Mouse (Mus musculus): Measurements from ENCODE around the gene Dnajc5g.

Gene Dnajc5g

GRCm38 (mm10) chr5:31108000-31108490, 2.0 kb downstream of the Dnajc5g start, which contains the start of gene Slc30a3:
TSS of gene Slc30a3 (minus strand) at chr5:31108237.
- DNase-seq (ENCODE audit: low spot score) = no peak

- no peak for DNase-seq (ENCODE audit: low spot score)
Observed at GRCm38 (mm10) chr5:31110781-31111180, 4.7 kb downstream of the Dnajc5g start.

GRCm38 (mm10) chr5:31116354-31116753, 10.3 kb downstream of the Dnajc5g start, which contains the start of gene Trim54:
TSS of gene Trim54 (plus strand) at chr5:31116712.
- DNase-seq (ENCODE audit: low spot score) = no peak

- DNase-seq (ENCODE audit: low spot score) = no peak
Observed at GRCm38 (mm10) chr5:31116912-31117311, 10.8 kb downstream of the Dnajc5g start.

GRCm38 (mm10) chr5:31121111-31121510, 15.0 kb downstream of the Dnajc5g start:
- DNase-seq (ENCODE audit: low spot score) = no peak

- no peak for DNase-seq (ENCODE audit: low spot score)
Observed at GRCm38 (mm10) chr5:31123481-31123880, 17.4 kb downstream of the Dnajc5g start.

- DNase-seq (ENCODE audit: low spot score) = no peak
Observed at GRCm38 (mm10) chr5:31126050-31126449, 20.0 kb downstream of the Dnajc5g start.

GRCm38 (mm10) chr5:31136730-31137424, 30.8 kb downstream of the Dnajc5g start:
- no peak for DNase-seq (ENCODE audit: low spot score)

- no peak for DNase-seq (ENCODE audit: low spot score)
Observed at GRCm38 (mm10) chr5:31137658-31138057, 31.6 kb downstream of the Dnajc5g start.

- no peak for DNase-seq (ENCODE audit: low spot score)
Observed at GRCm38 (mm10) chr5:31138241-31138967, 32.3 kb downstream of the Dnajc5g start, which contains the start of gene Ucn. TSS of gene Ucn (minus strand) at chr5:31138829.

- peak; percentile 63 for DNase-seq (ENCODE audit: low spot score)
Observed at GRCm38 (mm10) chr5:31138968-31139425, 32.9 kb downstream of the Dnajc5g start.

GRCm38 (mm10) chr5:31149781-31150180, 43.7 kb downstream of the Dnajc5g start:
- DNase-seq (ENCODE audit: low spot score) = no peak

GRCm38 (mm10) chr5:31151746-31152145, 45.7 kb downstream of the Dnajc5g start:
- no peak for DNase-seq (ENCODE audit: low spot score)

GRCm38 (mm10) chr5:31153516-31154151, 47.5 kb downstream of the Dnajc5g start:
- no peak for DNase-seq (ENCODE audit: low spot score)

- peak; percentile 82 for DNase-seq (ENCODE audit: low spot score)
Observed at GRCm38 (mm10) chr5:31154152-31154553, 48.1 kb downstream of the Dnajc5g start, which contains the start of gene Mpv17. TSS of gene Mpv17 (minus strand) at chr5:31154251.

All from testis, postnatal 10 days (tissue).